Mouse (Mus musculus) frontal cortex, postnatal 10 days (tissue): ENCODE data around the gene Ppm1h.

Experiments used
- DNase-seq, 2 experiments: peaks; one replicate each; pipeline ENCODE4 v3.0.0; 2022; ENCODE audit warnings: low spot score in 2 of 2, mixed read lengths in 1 of 2

Gene Ppm1h

GRCm38 (mm10) chr10:122858904-122859641, 180.5 kb downstream of the Ppm1h start:
- no peak for DNase-seq

- DNase-seq: no peak
Measured at GRCm38 (mm10) chr10:122859642-122859997, 181.1 kb downstream of the Ppm1h start.

DNA sequence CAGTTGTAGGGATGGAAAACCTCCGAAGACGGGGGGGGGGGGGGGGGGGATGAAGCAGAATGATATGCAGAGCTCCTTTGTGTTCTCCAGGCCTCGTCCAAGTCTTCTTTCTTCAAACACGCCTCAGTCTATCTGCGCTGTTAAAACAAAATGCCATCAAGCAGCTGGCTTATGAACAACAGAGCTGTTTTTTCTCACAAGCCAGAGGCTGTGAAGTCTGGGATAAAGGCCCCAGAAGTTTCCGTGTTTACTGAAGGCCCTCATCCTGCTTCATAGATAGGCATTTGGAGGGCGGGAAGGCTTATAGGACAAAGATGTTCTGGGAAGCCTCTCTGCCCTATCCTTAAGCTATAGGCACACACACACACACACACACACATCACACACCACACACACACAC, 181.5 kb downstream of the Ppm1h start:
- no peak for DNase-seq

- no peak for DNase-seq
Measured at GRCm38 (mm10) chr10:122861696-122862385, 183.3 kb downstream of the Ppm1h start.

- no peak for DNase-seq
Measured at GRCm38 (mm10) chr10:122862386-122863023, 183.9 kb downstream of the Ppm1h start.

DNA sequence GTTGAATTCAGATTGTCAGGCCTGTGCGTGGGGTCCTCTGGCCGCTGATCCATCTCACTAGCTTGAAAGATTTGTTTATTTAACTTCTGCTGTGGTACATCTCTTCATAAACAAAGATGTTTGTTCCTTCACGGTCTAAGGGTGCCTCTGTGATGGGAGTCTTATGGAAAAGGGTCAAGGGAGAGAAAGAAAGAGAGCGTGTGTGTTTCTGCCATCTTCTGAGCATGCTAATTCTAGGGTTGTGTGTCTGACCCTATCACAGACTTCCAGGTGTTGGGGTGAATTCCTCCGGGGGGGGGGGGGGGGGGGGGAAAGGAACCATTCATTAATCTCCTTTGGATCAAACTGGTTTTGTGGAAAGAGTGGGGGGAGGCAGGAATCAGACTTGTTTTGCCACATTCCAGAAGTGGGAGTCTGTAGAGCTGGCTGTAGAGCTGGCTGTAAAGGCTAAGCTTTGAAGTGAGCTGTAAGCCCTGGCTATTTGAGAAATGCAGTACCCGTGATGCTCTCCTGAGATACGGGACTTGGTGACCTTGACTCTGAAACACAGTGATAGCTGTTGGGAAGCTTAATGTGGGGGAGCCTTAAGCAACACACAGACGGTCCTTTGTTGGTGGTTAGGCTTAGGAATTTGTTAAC, 191.4 kb downstream of the Ppm1h start:
- DNase-seq: no peak

GRCm38 (mm10) chr10:122870848-122871494, 192.4 kb downstream of the Ppm1h start:
- no peak for DNase-seq

DNA sequence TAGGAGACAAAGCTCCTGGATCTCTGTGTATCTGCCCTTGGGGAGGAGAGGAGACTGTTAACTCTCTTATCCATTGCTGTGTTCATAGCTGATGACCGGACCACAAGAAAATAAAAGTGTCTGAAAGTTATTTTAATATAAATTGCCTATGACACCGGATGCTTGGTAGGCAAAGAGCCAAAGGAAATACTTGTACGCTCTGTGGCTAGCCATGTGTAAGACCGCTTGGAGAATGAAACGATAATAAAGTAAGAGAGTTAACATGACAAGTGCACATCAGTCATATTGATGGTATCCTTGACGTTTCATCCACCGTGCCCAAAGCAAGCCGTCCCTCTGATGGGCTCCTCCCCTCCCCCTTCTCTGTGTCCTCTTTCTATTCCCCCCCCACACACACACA, 194.2 kb downstream of the Ppm1h start:
- DNase-seq: no peak

DNA sequence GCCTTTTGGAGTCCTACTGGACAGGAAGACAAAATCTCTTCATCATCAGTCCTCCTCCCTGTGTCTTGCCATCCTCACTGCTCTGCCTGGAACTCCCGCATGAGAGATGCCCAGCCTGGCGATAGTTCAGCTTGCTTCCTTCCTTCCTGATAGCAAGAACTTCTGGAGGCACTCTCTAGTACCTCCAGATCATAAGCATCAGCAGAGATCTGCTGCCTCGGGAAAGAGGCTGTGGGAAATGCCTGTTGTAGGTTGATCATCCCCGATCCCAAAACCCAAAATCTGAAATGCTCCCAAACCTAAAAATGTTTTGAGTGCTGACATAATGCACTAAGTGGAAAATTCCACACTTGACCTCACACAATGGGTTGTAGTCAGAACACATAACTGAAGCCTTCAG, 198.4 kb downstream of the Ppm1h start:
- no peak for DNase-seq

GRCm38 (mm10) chr10:122877436-122877835, 198.9 kb downstream of the Ppm1h start:
- no peak for DNase-seq

DNA sequence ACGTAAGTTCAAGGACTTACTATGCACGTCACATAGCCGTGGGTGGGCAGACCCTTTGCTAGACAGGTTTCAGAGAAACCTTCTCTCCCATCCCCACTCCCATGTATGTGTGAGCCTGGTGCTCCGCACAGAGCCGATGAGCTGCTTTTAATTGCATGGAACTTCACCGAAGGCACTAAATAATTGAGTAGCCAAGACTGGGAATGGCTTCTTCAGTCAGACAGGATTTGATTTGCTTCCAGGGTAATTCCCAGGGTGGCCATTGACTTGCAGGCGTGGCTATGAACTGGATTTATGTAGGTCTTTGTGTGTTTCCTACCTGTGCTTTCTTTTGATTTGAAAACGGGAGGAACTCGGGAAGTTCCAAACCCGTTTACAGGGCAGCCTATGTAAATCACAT, 202.9 kb downstream of the Ppm1h start:
- DNase-seq: no peak

GRCm38 (mm10) chr10:122882614-122883013, 204.1 kb downstream of the Ppm1h start:
- DNase-seq: no peak

DNA sequence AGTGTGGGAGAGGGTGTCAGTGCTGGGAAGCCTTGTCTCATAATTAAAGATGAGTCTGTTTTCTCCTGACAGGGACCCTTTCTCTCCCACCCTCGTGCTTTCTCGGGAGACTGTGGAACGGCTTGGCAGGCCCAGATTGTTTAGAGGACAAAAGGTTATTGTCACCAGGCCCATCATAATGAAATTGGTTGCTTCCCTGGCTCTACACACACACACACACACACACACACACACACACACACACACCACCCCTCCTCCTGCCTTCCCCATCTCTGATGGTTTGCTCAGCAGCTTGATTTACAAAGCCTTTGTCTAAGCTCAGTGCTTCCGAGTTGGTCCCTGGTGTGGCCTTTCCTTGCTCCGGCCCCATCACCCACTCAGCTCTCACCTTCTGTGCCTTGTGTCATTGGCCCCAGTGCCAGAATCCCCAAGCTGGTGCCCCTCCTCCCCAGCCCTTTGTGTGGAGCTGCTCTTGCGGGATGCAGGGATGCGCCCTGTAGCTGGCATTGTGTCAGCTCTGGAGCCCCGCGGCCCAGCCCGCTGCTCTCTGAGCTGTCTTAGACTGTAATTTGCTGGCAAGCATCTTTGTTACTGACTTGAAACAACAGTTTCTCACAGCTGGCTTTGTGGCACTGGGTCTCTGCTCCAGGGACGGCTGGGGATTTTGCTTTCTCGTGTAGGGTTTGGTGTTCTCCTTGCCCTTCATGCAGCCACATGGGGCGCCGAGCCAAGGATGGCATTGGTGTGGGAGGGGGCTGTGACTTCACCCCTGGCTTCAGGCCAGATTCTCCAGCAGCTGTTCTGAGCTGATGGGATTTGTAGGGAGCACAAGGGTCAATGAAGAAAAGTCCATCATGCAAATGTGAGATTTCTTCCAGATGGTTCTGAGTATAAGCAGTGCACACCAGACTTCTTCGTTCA, 205.5 kb downstream of the Ppm1h start:
- peak; percentile 71 to 77 for DNase-seq

GRCm38 (mm10) chr10:122885301-122885700, 206.7 kb downstream of the Ppm1h start:
- no peak for DNase-seq

GRCm38 (mm10) chr10:122886055-122886915, 207.7 kb downstream of the Ppm1h start:
- peak; percentile 51 for DNase-seq

DNA sequence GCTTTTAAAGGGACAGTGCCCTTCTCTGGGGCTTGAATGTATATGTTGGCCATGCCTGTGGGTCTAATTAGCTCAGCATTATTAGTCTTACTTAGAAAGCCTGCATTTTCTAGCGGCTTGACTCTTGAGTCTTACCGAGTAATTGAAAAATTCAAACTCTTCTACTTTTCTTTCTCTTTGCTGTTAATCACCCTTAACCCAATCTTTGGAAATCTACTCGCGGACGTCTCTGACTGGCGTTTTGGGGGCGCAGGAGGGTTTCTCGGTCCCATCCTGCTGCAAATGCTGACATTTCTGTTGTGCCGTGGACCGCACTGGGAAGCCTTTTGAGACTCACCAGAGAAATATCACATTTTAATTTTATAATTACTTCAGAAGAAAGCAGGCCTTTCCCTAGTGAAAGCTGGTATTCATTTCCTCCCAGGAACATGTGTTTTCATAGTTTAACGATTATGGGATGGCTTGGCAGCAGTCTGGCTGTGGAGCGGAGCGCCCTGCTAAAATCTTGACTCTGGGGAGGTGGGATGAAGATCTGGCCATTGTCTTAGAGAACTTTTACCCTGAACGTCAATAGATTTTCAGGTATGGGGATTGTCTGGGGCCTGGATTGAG, 208.5 kb downstream of the Ppm1h start:
- no peak for DNase-seq

DNA sequence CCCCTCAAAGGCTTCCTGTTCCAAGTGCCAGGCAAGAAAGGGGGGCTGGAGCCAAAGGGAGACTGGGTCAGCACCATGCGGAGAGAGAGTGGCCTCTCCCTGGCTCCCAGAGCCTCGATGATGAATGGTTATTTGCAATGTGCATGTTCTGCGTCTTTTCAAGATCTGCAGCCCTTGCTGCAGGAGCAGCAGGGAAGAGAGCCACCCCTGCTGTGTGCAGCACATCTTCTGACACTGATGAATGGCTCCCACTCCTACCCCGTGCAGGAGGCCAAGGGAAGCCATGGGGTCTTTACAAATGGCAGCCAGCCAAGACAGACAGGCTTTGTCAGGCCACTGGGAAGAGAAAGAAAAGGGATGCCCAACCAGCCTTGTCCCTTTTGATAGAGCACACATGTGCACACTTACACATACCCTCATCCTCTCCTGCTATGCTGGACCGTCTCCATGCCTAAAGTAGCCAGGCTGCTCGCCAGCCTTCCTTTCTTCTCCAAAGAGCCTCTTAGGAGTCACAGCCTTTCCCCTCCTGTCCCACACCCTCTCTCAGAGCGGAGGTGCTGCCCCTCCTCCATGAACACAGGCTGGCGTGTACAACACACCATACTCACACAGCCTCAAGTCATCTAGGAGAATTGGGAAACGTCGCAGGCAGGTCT, 209.1 kb downstream of the Ppm1h start:
- peak; percentile 37 to 38 for DNase-seq

DNA sequence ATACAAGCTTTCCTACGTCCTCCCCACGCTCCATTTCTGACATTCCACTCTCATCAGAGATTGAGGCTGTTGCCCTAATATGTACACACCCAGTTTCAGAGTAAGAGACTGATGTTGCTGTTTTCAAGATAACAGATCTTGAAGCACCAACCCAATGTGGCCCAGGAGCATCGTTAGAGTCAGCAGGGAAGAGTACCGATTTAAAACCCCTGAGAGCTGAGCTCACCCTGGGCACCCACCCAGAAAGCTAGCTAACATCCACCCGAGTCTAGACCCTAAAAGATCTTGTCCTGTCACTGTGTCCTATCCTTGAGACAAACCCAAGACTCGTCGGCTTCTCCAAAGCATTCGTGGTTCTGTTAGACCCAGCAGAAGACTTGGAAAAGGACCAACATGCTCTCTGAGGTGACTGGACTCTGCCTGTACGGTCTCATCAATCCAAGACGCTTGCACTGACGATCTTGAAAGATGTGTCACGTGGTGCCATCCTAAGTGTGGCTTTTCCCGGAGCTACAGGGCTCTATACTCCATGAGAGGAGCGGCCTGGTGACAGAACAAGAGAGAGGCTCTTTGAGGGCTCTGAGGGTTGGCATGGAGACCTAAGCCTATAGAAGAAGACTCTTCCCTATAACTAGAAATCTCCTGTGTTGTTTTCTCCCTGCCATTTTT, 212.3 kb downstream of the Ppm1h start:
- no peak for DNase-seq
